Mouse (Mus musculus) intestine, postnatal 0 days (tissue): ENCODE data around the gene Pde6b. TPM values are rescaled to one million over a fixed set of nuclear protein-coding genes. Genes with fewer than 3 reads are reported as not detected.
A peak's percentile ranks its signal among the peaks of the same experiment; 100 is the strongest.

Experiments
- ATAC-seq: fragments of 200-750 bp; cut with Nextera tagmentation; 2 replicates; pipeline ENCODE4 v1.8.0; 2017; ENCODE audit warnings: mild to moderate bottlenecking, moderate TSS enrichment, moderate library complexity
- H3K27ac ChIP-seq: fragments of 300-500 bp; sonication (generic); 2 replicates; pipeline ENCODE4 v1.5.1; 2014; ENCODE audit warnings: mild to moderate bottlenecking, low read depth, low read length, moderate library complexity
- H3K27me3 ChIP-seq: fragments of 300-500 bp; sonication (generic); replicated peaks from 2 replicates; pipeline ENCODE4 v1.6.1; 2014; ENCODE audit warnings: low read length, mixed read lengths; ENCODE audit not compliant: control insufficient read depth, insufficient read depth
- H3K36me3 ChIP-seq: fragments of 300-500 bp; sonication (generic); 2 replicates; pipeline ENCODE4 v1.6.1; 2014; ENCODE audit warnings: mild to moderate bottlenecking, moderate library complexity; ENCODE audit not compliant: control insufficient read depth, insufficient read depth
- H3K4me1 ChIP-seq: fragments of 300-500 bp; sonication (generic); replicated peaks from 2 replicates; pipeline ENCODE4 v1.6.1; 2014; ENCODE audit warnings: antibody characterized with exemption, low read length, mixed read lengths; ENCODE audit not compliant: control insufficient read depth, insufficient read depth
- H3K4me2 ChIP-seq: fragments of 300-500 bp; sonication (generic); replicated peaks from 2 replicates; pipeline ENCODE4 v1.6.1; 2014; ENCODE audit warnings: low read depth, mild to moderate bottlenecking, moderate library complexity
- H3K4me3 ChIP-seq: fragments of 300-500 bp; sonication (generic); 2 replicates; pipeline ENCODE4 v1.5.1; 2014; ENCODE audit warnings: low read depth, low read length
- H3K9ac ChIP-seq: fragments of 300-500 bp; sonication (generic); 2 replicates; pipeline ENCODE4 v1.6.1; 2014; ENCODE audit warnings: mild to moderate bottlenecking, low read depth, low read length
- H3K9me3 ChIP-seq: fragments of 300-500 bp; sonication (generic); 2 replicates; pipeline ENCODE4 v1.6.1; 2016; ENCODE audit warnings: mixed run types; ENCODE audit not compliant: control insufficient read depth
- CTCF ChIP-seq: sonication (generic); IDR thresholded peaks from 2 replicates; pipeline ENCODE4 v1.5.1; 2016; ENCODE audit warnings: low read depth, mild to moderate bottlenecking, control low read depth, antibody characterized with exemption, moderate library complexity
- WGBS: fragments of 180-500 bp; shearing (Covaris S2); extraction: QIAGEN DNeasy Blood & Tissue Kit; methylation state at CpG from one replicate; pipeline ENCODE4 v1.1.7; 2014; 5-methylcytosine and 5-hydroxymethylcytosine counted together
- polyA plus RNA-seq: library from polyadenylated mRNA; unstranded; fragments of >200 nt; fragmentation: Nextera tagmentation; extraction: Ambion mirVana; gene quantifications from 2 replicates; pipeline ENCODE4 v1.2.1, GENCODE M21; 2015

Pde6b gene
- polyA plus RNA-seq, 1 experiment from 2014 or later: 0.16 TPM

DNA sequence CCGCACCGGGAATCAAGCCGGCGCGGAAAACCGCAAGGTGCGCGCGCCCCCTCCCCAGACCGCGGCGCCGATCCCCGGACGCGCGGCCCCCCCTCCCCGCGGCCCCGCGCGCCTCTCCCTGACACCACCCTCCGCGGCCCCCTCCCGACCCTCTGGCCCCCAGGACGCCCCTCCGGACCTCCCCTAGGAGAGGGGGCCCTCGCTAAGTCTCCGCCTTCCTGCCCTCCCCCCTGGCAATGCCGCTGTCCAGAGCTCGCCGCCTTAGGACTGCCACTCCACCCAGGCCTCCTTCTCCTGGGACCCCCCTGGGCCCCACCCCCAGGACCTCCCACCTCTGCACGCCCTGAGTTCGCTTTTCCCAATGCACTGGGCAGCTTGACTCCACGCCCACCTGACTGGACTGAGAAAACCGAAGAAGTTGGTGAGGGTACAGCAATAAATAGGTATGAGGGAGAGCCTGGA lies 20.3 kb upstream of the Pde6b start, which contains the start of gene Gm42517:
TSS of gene Gm42517 (minus strand) at position 52 of the 462 bp plus-strand sequence.
- Histone ChIP-seq H3K4me1 (peaks cover 8% of the 10 kb centered on the region; the same call in 1 of the 2 replicates), H3K4me2 (peak within 1 kb of the TSS; percentile 97), H3K9me3 (no peaks in the 10 kb centered on the region), H3K4me3 (peak within 1 kb of the TSS; percentile 59), H3K9ac (0 out of 2 replicates have a peak within 1 kb of the TSS, but pooled peaks have one; percentile 7), H3K27me3 (peaks cover 82% of the 10 kb centered on the region), H3K27ac (no peak within 1 kb of the TSS), H3K36me3 (no peaks in the 10 kb centered on the region)
- WGBS: under 1% methylated on average over 18 of the region's 36 CpGs
- no peak for ATAC-seq
- no peak for TF ChIP-seq CTCF

DNA sequence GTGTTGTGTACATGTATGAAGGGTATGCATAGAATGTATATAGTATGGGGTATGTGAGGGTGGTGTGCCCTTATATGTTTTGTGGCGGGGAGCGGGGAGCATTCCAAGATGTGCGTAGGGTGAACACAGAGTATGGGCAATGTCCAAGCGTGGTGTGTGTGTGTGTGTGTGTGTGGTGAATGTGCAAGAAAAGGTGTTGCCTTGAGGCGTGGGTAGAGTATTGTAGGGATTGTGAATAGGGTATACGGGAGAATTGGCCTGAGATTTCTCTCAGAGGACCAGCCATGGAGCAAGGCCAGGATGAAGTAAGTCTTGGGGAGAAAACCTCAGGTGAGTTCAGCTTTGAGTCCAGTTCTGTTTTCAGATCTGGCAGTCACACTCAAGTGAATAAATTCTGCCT lies 19.7 kb upstream of the Pde6b start:
- Histone ChIP-seq H3K27me3 (peaks cover 82% of the 10 kb centered on the region), H3K4me1 (peaks cover 8% of the 10 kb centered on the region; the same call in 1 of the 2 replicates), H3K9ac (no peak overlapping the region), H3K36me3 (no peaks in the 10 kb centered on the region), H3K27ac (no peak overlapping the region), H3K4me3 (peak overlapping the region; percentile 59), H3K9me3 (no peaks in the 10 kb centered on the region), H3K4me2 (peak overlapping the region; percentile 97)
- ATAC-seq: no peak
- WGBS: 14% methylated on average over 6 of the region's 6 CpGs
- TF ChIP-seq CTCF: no peak

DNA sequence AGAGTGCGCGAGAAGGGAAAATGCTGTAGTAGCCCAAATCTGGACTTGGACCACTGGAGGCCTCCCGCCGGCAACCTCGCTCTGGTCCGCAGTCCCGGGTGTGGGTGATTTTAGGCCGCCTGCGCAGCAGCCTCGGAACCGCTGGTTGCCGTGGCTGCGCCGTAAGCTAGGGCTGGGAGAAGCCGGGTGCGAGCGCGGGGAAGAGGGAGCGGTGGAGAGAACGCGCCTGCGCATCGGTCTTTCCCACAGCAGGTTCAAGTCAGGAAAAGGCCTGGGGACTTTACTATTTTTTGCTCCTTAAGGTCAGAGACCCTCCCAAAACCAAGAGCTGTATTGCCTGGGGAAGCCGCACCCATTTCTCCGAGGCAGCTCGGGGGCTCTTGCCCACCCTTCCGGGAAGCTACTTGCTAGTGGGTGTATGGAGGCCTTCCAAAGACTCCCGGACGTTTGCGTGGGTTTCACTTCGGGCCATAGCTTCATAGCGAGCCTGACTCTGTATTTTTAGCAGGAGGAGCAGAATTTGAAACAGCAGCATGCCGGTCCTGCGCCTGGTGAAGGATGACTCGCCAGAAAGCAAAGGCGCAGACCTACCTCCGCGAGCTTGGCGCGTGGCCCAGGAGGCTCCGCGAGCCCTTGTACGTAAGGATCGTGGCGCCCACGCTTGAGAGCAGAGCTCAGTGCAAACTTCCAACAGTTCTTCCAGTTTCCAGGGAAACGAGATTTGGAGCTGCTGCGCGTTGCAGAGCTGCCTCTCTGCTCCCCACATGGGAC lies 19.2 kb upstream of the Pde6b start:
- no peak for TF ChIP-seq CTCF
- no peak overlapping the region for H3K27ac ChIP-seq
- no peaks in the 10 kb centered on the region for H3K36me3 ChIP-seq
- H3K4me1 ChIP-seq: peaks cover 8% of the 10 kb centered on the region; the same call in 1 of the 2 replicates
- no peak for ATAC-seq
- no peak overlapping the region for H3K9ac ChIP-seq
- under 1% methylated on average over 49 of the region's 49 CpGs for WGBS
- peak overlapping the region; percentile 97 for H3K4me2 ChIP-seq
- peaks cover 86% of the 10 kb centered on the region for H3K27me3 ChIP-seq
- no peaks in the 10 kb centered on the region for H3K9me3 ChIP-seq
- H3K4me3 ChIP-seq: peak overlapping the region; percentile 59

DNA sequence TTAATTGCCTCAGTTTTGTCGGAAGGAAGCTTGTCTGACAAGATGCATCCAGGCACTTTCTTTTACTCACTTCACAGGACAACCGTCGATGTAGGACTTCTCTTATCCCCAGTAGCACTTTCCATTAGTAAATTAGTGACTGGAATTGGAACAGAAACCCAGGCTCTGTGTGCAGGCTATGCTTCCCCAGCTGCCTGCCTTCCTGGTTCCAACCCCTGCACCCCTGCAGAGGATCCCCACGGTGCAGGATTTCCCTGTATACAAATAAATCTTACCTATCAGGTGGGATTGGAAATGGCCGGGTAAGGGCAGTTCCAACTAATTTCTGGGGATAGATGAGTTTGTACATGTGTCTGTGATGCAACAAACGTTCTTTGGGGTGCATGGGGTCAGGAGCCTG lies 18.2 kb upstream of the Pde6b start:
- Histone ChIP-seq H3K4me3 (no peak overlapping the region; the same call in 1 of the 2 replicates), H3K27me3 (peaks cover 80% of the 10 kb centered on the region), H3K9me3 (no peaks in the 10 kb centered on the region), H3K36me3 (no peaks in the 10 kb centered on the region), H3K4me2 (no peak overlapping the region), H3K27ac (no peak overlapping the region), H3K4me1 (peaks cover 8% of the 10 kb centered on the region; the same call in 1 of the 2 replicates), H3K9ac (no peak overlapping the region)
- 5% methylated on average over 6 of the region's 6 CpGs for WGBS
- no peak for ATAC-seq
- TF ChIP-seq CTCF: no peak

DNA sequence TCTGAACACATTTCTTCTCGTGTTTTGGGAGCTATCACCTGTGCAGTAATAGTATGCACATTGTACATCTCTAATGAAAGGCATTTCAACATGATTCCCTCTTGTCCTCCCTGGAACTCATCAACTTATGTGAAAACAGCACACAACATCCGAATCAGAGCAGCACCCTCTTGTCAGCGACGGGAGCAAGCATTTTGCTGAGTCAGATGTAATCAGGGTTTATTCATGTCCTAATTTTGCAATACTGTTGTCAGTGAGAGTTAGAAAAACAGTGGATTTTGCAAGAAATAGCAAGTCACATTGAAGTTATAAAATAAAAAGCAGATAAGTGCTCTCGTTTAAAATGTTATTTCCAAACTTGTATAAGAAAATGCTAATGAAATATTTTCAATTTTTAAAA lies 14.1 kb upstream of the Pde6b start:
- no peak for TF ChIP-seq CTCF
- no peak overlapping the region for H3K4me3 ChIP-seq
- peaks cover 40% of the 10 kb centered on the region for H3K27me3 ChIP-seq
- H3K27ac ChIP-seq: no peak overlapping the region
- H3K9me3 ChIP-seq: no peaks in the 10 kb centered on the region
- no peaks in the 10 kb centered on the region for H3K36me3 ChIP-seq
- H3K4me1 ChIP-seq: 0 out of 2 replicates have a peak, but pooled peaks cover 4% of the 10 kb centered on the region
- no peak overlapping the region for H3K9ac ChIP-seq
- ATAC-seq: no peak
- H3K4me2 ChIP-seq: no peak overlapping the region
- 75% methylated on average over 5 of the region's 5 CpGs for WGBS

DNA sequence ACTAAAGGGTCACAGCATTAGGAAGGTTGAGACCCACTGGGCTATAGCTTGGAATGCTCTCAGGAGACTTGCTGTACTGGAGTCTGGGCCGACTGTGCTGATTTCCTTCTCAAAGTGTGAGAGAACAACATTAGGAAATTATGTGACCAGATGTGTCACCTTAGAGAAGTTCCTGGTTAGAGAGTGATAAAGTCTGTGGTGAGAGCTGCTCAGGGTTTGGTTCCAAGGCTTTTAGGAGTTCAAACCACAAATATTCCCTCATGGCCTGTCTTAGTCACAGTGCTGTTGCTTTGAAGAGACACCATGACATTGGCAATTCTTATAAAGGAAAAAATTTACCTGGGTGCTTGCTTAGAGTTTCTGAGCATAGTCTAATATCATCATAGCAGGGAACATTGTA lies 12.1 kb upstream of the Pde6b start:
- 66% methylated on average over 1 of the region's 1 CpGs for WGBS
- H3K4me2 ChIP-seq: no peak overlapping the region
- ATAC-seq: no peak
- peaks cover 20% of the 10 kb centered on the region for H3K27me3 ChIP-seq
- H3K9me3 ChIP-seq: no peaks in the 10 kb centered on the region
- no peaks in the 10 kb centered on the region for H3K36me3 ChIP-seq
- H3K4me1 ChIP-seq: no peaks in the 10 kb centered on the region
- no peak overlapping the region for H3K27ac ChIP-seq
- H3K4me3 ChIP-seq: no peak overlapping the region
- H3K9ac ChIP-seq: no peak overlapping the region
- no peak for TF ChIP-seq CTCF
